Mouse (Mus musculus) kidney, postnatal 4 days (tissue): ENCODE measurements around the gene Mast4.
A peak's percentile ranks its signal among the peaks of the same experiment; 100 is the strongest.
"Not testable (repeated sequence)": the region's sequence is repeated elsewhere in the genome, so short reads cannot be mapped to it uniquely, and the experiment has no call there.

Source experiments
- DNase-seq, 2 experiments: peaks; one replicate each; pipeline ENCODE4 v3.0.0; 2021; ENCODE audit warnings: mixed read lengths in 2 of 2

Gene Mast4

GRCm38 (mm10) chr13:103334392-103334686, at the start of gene Mast4:
Gene Mast4, minus strand, starts transcription at chr13:103334497.
- peak; percentile 94 to 95 for DNase-seq

- DNase-seq, result no peak
Measured at GRCm38 (mm10) chr13:103374495-103374894, 40.2 kb upstream of the Mast4 start.

GRCm38 (mm10) chr13:103369194-103369593, 34.9 kb upstream of the Mast4 start:
- no peak for DNase-seq

GRCm38 (mm10) chr13:103363181-103363580, 28.9 kb upstream of the Mast4 start:
- no peak for DNase-seq

- not testable (repeated sequence) for DNase-seq
Measured at GRCm38 (mm10) chr13:103357415-103357814, 23.1 kb upstream of the Mast4 start.

GRCm38 (mm10) chr13:103356909-103357308, 22.6 kb upstream of the Mast4 start:
- not testable (repeated sequence) for DNase-seq

GRCm38 (mm10) chr13:103354737-103355136, 20.4 kb upstream of the Mast4 start:
- DNase-seq, result no peak

GRCm38 (mm10) chr13:103344749-103345148, 10.5 kb upstream of the Mast4 start:
- no peak for DNase-seq

- no peak for DNase-seq
Measured at GRCm38 (mm10) chr13:103344006-103344720, 9.9 kb upstream of the Mast4 start.

- no peak for DNase-seq
Measured at GRCm38 (mm10) chr13:103341031-103341430, 6.7 kb upstream of the Mast4 start.

- no peak for DNase-seq
Measured at GRCm38 (mm10) chr13:103338616-103339015, 4.3 kb upstream of the Mast4 start.

- DNase-seq, result no peak
Measured at GRCm38 (mm10) chr13:103336237-103336636, 1.9 kb upstream of the Mast4 start.

- DNase-seq, result peak; percentile 33 to 45
Measured at GRCm38 (mm10) chr13:103334723-103335458, 594 bp upstream of the Mast4 start.

- peak; percentile 62 to 76 for DNase-seq
Measured at GRCm38 (mm10) chr13:103333601-103334391, 501 bp downstream of the Mast4 start.

GRCm38 (mm10) chr13:103333153-103333552, 1.1 kb downstream of the Mast4 start:
- DNase-seq, result no peak

- peak in 1 of 2 experiments; percentile 10 for DNase-seq
Measured at GRCm38 (mm10) chr13:103332731-103333130, 1.6 kb downstream of the Mast4 start.

- DNase-seq, result peak in 1 of 2 experiments; percentile 20
Measured at GRCm38 (mm10) chr13:103331096-103331495, 3.2 kb downstream of the Mast4 start.

GRCm38 (mm10) chr13:103328299-103328698, 6.0 kb downstream of the Mast4 start:
- peak; percentile 26 to 54 for DNase-seq

- DNase-seq, result no peak
Measured at GRCm38 (mm10) chr13:103327843-103328242, 6.5 kb downstream of the Mast4 start.

- no peak for DNase-seq
Measured at GRCm38 (mm10) chr13:103326186-103326585, 8.1 kb downstream of the Mast4 start.

GRCm38 (mm10) chr13:103319881-103320280, 14.4 kb downstream of the Mast4 start:
- no peak for DNase-seq

- no peak for DNase-seq
Measured at GRCm38 (mm10) chr13:103319317-103319716, 15.0 kb downstream of the Mast4 start.

- no peak for DNase-seq
Measured at GRCm38 (mm10) chr13:103316777-103317367, 17.4 kb downstream of the Mast4 start.
